Mouse (Mus musculus) megakaryocyte, adult 5-6 weeks (primary cell): ENCODE results near the gene Cltc. TPM values are rescaled to one million over a fixed set of nuclear protein-coding genes. Genes with fewer than 3 reads are reported as not detected.
"Not testable (repeated sequence)": the region's sequence is repeated elsewhere in the genome, so short reads cannot be mapped to it uniquely, and the experiment has no call there.

Source experiments
- ATAC-seq: 2 replicates; pipeline ENCODE4 v1.8.0; 2016; ENCODE audit warnings: mild to moderate bottlenecking, inconsistent platforms; ENCODE audit not compliant: poor library complexity, severe bottlenecking
- total RNA-seq, 2 experiments: library from RNA; stranded (forward) in 1 of 2; stranded (reverse) in 1 of 2; fragments of 153-499, 151-499 nt in 1 of 2; fragments of 221-1000, 200-1000 nt in 1 of 2; gene quantifications; 2 replicates each; pipeline versions ENCODE4 v1.2.3 to v1.2.4; 2015 to 2017

Gene Cltc
- total RNA-seq, 2 experiments from 2014 or later: 184 to 311 TPM

GRCm38 (mm10) chr11:86739470-86739869 lies 17.9 kb downstream of the Cltc start:
- no peak for ATAC-seq

GRCm38 (mm10) chr11:86738956-86739355 lies 18.4 kb downstream of the Cltc start:
- ATAC-seq: no peak

GRCm38 (mm10) chr11:86738308-86738707 lies 19.1 kb downstream of the Cltc start:
- ATAC-seq: not testable (repeated sequence)

- no peak for ATAC-seq
Observed at GRCm38 (mm10) chr11:86737301-86738000, 19.9 kb downstream of the Cltc start.

GRCm38 (mm10) chr11:86734993-86735392 lies 22.4 kb downstream of the Cltc start:
- no peak for ATAC-seq

GRCm38 (mm10) chr11:86734241-86734939 lies 23.0 kb downstream of the Cltc start:
- ATAC-seq: no peak

GRCm38 (mm10) chr11:86731443-86731842 lies 25.9 kb downstream of the Cltc start:
- ATAC-seq: no peak

- no peak for ATAC-seq
Observed at GRCm38 (mm10) chr11:86725607-86726006, 31.8 kb downstream of the Cltc start.

GRCm38 (mm10) chr11:86724982-86725381 lies 32.4 kb downstream of the Cltc start:
- no peak for ATAC-seq

GRCm38 (mm10) chr11:86724004-86724403 lies 33.4 kb downstream of the Cltc start:
- ATAC-seq: peak; percentile 52; the same call in 1 of the 2 replicates

- ATAC-seq: no peak
Observed at GRCm38 (mm10) chr11:86719390-86719789, 38.0 kb downstream of the Cltc start.

GRCm38 (mm10) chr11:86718369-86718768 lies 39.0 kb downstream of the Cltc start:
- no peak for ATAC-seq

- peak; percentile 49; the same call in 1 of the 2 replicates for ATAC-seq
Observed at GRCm38 (mm10) chr11:86717306-86718065, 39.9 kb downstream of the Cltc start.

GRCm38 (mm10) chr11:86714606-86715005 lies 42.8 kb downstream of the Cltc start:
- ATAC-seq: no peak

- no peak for ATAC-seq
Observed at GRCm38 (mm10) chr11:86701151-86701550, 56.2 kb downstream of the Cltc start.

- no peak for ATAC-seq
Observed at GRCm38 (mm10) chr11:86695461-86695860, 61.9 kb downstream of the Cltc start.

- ATAC-seq: no peak
Observed at GRCm38 (mm10) chr11:86692546-86692945, 64.8 kb downstream of the Cltc start.

GRCm38 (mm10) chr11:86691956-86692355 lies 65.4 kb downstream of the Cltc start:
- ATAC-seq: no peak

GRCm38 (mm10) chr11:86691482-86691881 lies 65.9 kb downstream of the Cltc start:
- ATAC-seq: no peak

- ATAC-seq: no peak
Observed at GRCm38 (mm10) chr11:86690383-86690782, 67.0 kb downstream of the Cltc start.

- ATAC-seq: no peak
Observed at GRCm38 (mm10) chr11:86685366-86685765, 72.0 kb downstream of the Cltc start.
